Mouse (Mus musculus) embryonic facial prominence, embryonic 11.5 days (tissue): ENCODE results near the gene Lsm6. TPM values are rescaled to one million over a fixed set of nuclear protein-coding genes. Genes with fewer than 3 reads are reported as not detected.

ENCODE experiments used
- ATAC-seq: fragments of 200-750 bp; cut with Nextera tagmentation; replicated peaks from 2 replicates; pipeline ENCODE4 v1.8.0; 2017; ENCODE audit warnings: low read depth; ENCODE audit not compliant: insufficient number of reproducible peaks, low FRiP score, low TSS enrichment
- DNase-seq: peaks from one replicate; pipeline ENCODE4 v3.0.0-alpha.2; 2015; ENCODE audit warnings: low spot score
- H3K27ac ChIP-seq: fragments of 300-500 bp; sonication (generic); replicated peaks from 2 replicates; pipeline ENCODE4 v1.5.1; 2014; ENCODE audit warnings: mild to moderate bottlenecking, low read depth, low read length, control low read depth
- H3K27me3 ChIP-seq: fragments of 300-500 bp; sonication (generic); 2 replicates; pipeline ENCODE4 v1.6.1; 2014; ENCODE audit warnings: mild to moderate bottlenecking, low read length, moderate library complexity, mixed read lengths; ENCODE audit not compliant: control insufficient read depth, insufficient read depth
- H3K36me3 ChIP-seq: fragments of 300-500 bp; sonication (generic); replicated peaks from 2 replicates; pipeline ENCODE4 v1.6.1; 2014; ENCODE audit warnings: low read depth, mild to moderate bottlenecking, low read length, moderate library complexity, mixed read lengths; ENCODE audit not compliant: control insufficient read depth, insufficient read depth
- H3K4me1 ChIP-seq: fragments of 300-500 bp; sonication (generic); 2 replicates; pipeline ENCODE4 v1.6.1; 2014; ENCODE audit warnings: low read length, mixed read lengths; ENCODE audit not compliant: control insufficient read depth, insufficient read depth
- H3K4me2 ChIP-seq: fragments of 300-500 bp; sonication (generic); 2 replicates; pipeline ENCODE4 v1.6.1; 2014; ENCODE audit warnings: low read depth, mild to moderate bottlenecking, control low read depth, low read length, moderate library complexity
- H3K4me3 ChIP-seq: fragments of 300-500 bp; sonication (generic); 2 replicates; pipeline ENCODE4 v1.5.1; 2014; ENCODE audit warnings: low read depth, low read length, control low read depth
- H3K9ac ChIP-seq: fragments of 300-500 bp; sonication (generic); replicated peaks from 2 replicates; pipeline ENCODE4 v1.6.1; 2014; ENCODE audit warnings: mild to moderate bottlenecking, control low read depth, low read length
- H3K9me3 ChIP-seq: fragments of 300-500 bp; sonication (generic); replicated peaks from 2 replicates; pipeline ENCODE4 v1.6.1; 2016; ENCODE audit warnings: mild to moderate bottlenecking, low read length, inconsistent platforms, mixed read lengths; ENCODE audit not compliant: control insufficient read depth
- WGBS: fragments of 180-500 bp; shearing (Covaris S2); extraction: QIAGEN DNeasy Blood & Tissue Kit; methylation state at CpG from one replicate; pipeline ENCODE4 v1.1.7; 2014; 5-methylcytosine and 5-hydroxymethylcytosine counted together
- polyA plus RNA-seq: library from polyadenylated mRNA; unstranded; fragments of >200 nt; fragmentation: Nextera tagmentation; extraction: Ambion mirVana; gene quantifications from 2 replicates; pipeline ENCODE4 v1.2.1, GENCODE M21; 2014

Gene Lsm6
- polyA plus RNA-seq, 1 experiment from 2014 or later, result 244 TPM

GRCm38 (mm10) chr8:78812446-78812845 is 8.5 kb downstream of the Lsm6 start:
- H3K36me3 ChIP-seq, result peaks cover 10% of the 10 kb centered on the region

GRCm38 (mm10) chr8:78811748-78812147 is 9.2 kb downstream of the Lsm6 start:
- Histone ChIP-seq H3K27me3 (no peaks in the 10 kb centered on the region), H3K4me3 (no peak overlapping the region), H3K27ac (no peak overlapping the region), H3K4me1 (no peaks in the 10 kb centered on the region), H3K4me2 (no peak overlapping the region), H3K9ac (no peak overlapping the region), H3K36me3 (peaks cover 10% of the 10 kb centered on the region), H3K9me3 (no peaks in the 10 kb centered on the region)
- 91% methylated on average over 7 of the region's 7 CpGs for WGBS
- ATAC-seq, result no peak
- no peak for DNase-seq

More at GRCm38 (mm10) chr8:78812446-78812845, 8.5 kb downstream of the Lsm6 start:
- Histone ChIP-seq H3K4me3 (no peak overlapping the region), H3K9ac (no peak overlapping the region), H3K9me3 (no peaks in the 10 kb centered on the region), H3K4me1 (no peaks in the 10 kb centered on the region), H3K27me3 (no peaks in the 10 kb centered on the region), H3K4me2 (no peak overlapping the region), H3K27ac (no peak overlapping the region)
- DNase-seq (no peak), ATAC-seq (no peak)
- WGBS, result 96% methylated on average over 9 of the region's 9 CpGs

- Histone ChIP-seq H3K36me3 (peaks cover 10% of the 10 kb centered on the region), H3K27ac (no peak overlapping the region), H3K4me3 (no peak overlapping the region), H3K9ac (no peak overlapping the region), H3K4me1 (no peaks in the 10 kb centered on the region), H3K9me3 (no peaks in the 10 kb centered on the region), H3K4me2 (no peak overlapping the region), H3K27me3 (no peaks in the 10 kb centered on the region)
- ATAC-seq (no peak), DNase-seq (no peak)
- 85% methylated on average over 9 of the region's 9 CpGs for WGBS
Measured at GRCm38 (mm10) chr8:78810207-78810675, 10.7 kb downstream of the Lsm6 start.

- Histone ChIP-seq H3K27me3 (no peaks in the 10 kb centered on the region), H3K4me2 (no peak overlapping the region), H3K36me3 (peaks cover 10% of the 10 kb centered on the region), H3K9me3 (no peaks in the 10 kb centered on the region), H3K4me1 (no peaks in the 10 kb centered on the region), H3K4me3 (no peak overlapping the region), H3K9ac (no peak overlapping the region), H3K27ac (no peak overlapping the region)
- WGBS, result 90% methylated on average over 14 of the region's 14 CpGs
- no peak for DNase-seq
- no peak for ATAC-seq
Measured at GRCm38 (mm10) chr8:78809454-78810206, 11.3 kb downstream of the Lsm6 start.

- 90% methylated on average over 2 of the region's 2 CpGs for WGBS
- Histone ChIP-seq H3K9ac (no peak overlapping the region), H3K4me1 (no peaks in the 10 kb centered on the region), H3K9me3 (no peaks in the 10 kb centered on the region), H3K27me3 (no peaks in the 10 kb centered on the region), H3K4me2 (no peak overlapping the region), H3K27ac (no peak overlapping the region), H3K4me3 (no peak overlapping the region), H3K36me3 (peaks cover 10% of the 10 kb centered on the region)
- no peak for ATAC-seq
- no peak for DNase-seq
Measured at GRCm38 (mm10) chr8:78808888-78809287, 12.1 kb downstream of the Lsm6 start.

- H3K4me3 ChIP-seq, result no peak overlapping the region
- no peaks in the 10 kb centered on the region for H3K9me3 ChIP-seq
- H3K9ac ChIP-seq, result no peak overlapping the region
- H3K36me3 ChIP-seq, result peaks cover 10% of the 10 kb centered on the region
- ATAC-seq, result no peak
- H3K4me2 ChIP-seq, result no peak overlapping the region
- 89% methylated on average over 5 of the region's 5 CpGs for WGBS
- H3K27ac ChIP-seq, result no peak overlapping the region
- no peaks in the 10 kb centered on the region for H3K27me3 ChIP-seq
- DNase-seq, result no peak
- no peaks in the 10 kb centered on the region for H3K4me1 ChIP-seq
Measured at GRCm38 (mm10) chr8:78808439-78808838, 12.5 kb downstream of the Lsm6 start.

GRCm38 (mm10) chr8:78807283-78807682 is 13.7 kb downstream of the Lsm6 start:
- Histone ChIP-seq H3K4me3 (no peak overlapping the region), H3K9me3 (no peaks in the 10 kb centered on the region), H3K4me2 (no peak overlapping the region), H3K36me3 (peaks cover 10% of the 10 kb centered on the region), H3K4me1 (no peaks in the 10 kb centered on the region), H3K9ac (no peak overlapping the region), H3K27me3 (no peaks in the 10 kb centered on the region), H3K27ac (no peak overlapping the region)
- ATAC-seq, result no peak
- DNase-seq, result no peak
- 90% methylated on average over 9 of the region's 9 CpGs for WGBS

- no peaks in the 10 kb centered on the region for H3K4me1 ChIP-seq
- no peak overlapping the region for H3K4me2 ChIP-seq
- no peak for DNase-seq
- no peak overlapping the region for H3K4me3 ChIP-seq
- 87% methylated on average over 5 of the region's 5 CpGs for WGBS
- ATAC-seq, result no peak
- H3K9me3 ChIP-seq, result no peaks in the 10 kb centered on the region
- H3K36me3 ChIP-seq, result peaks cover 5% of the 10 kb centered on the region; the same call in 1 of the 2 replicates
- H3K9ac ChIP-seq, result no peak overlapping the region
- no peaks in the 10 kb centered on the region for H3K27me3 ChIP-seq
- no peak overlapping the region for H3K27ac ChIP-seq
Measured at GRCm38 (mm10) chr8:78806006-78806405, 14.9 kb downstream of the Lsm6 start.
